22 mouse cellular contexts compared by ENCODE assay signal in the genomic region with DNA sequence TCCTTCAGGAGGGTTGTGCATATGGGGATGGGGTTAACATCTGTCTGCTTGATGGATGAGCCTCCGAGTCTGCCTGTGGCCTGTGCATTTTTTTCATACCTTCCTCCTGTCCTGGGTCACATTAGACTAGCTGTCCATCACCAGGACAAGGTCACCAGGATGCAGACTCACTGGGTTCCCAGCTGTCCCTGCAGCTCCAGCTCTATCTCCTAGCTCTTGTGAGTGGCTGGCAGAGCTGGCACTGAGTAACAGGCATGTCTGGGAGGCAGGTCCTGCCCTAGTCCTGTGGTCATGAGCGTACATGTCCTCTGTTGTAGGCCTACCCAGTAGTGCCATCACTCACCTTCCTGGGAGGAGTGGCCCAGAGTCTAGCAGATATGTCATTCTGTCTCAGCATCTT.
"Had no signal": no experiment of that assay in that cellular context is flagged by ENCODE, and none has a peak within 500 bp of the region (broad histone marks: within the 10 kb centered on the region; RNA-seq: fewer than 3 reads in every experiment).

No protein-coding gene starts in this region.

- H3K9me3 ChIP-seq: limb, embryonic 10.5 days; limb, embryonic 13.5 days; liver, embryonic 12.5 days; liver, embryonic 15.5 days; lung, embryonic 15.5 days; megakaryocyte, embryonic 14.5 days had no signal

- H3K9ac ChIP-seq: limb, embryonic 13.5 days; liver, embryonic 12.5 days; liver, embryonic 15.5 days; lung, embryonic 15.5 days had no signal

- H3K4me3 ChIP-seq: layer of hippocampus, adult 2 months; limb, embryonic 10.5 days; limb, embryonic 13.5 days; liver, embryonic 12.5 days; liver, embryonic 15.5 days; lung, embryonic 15.5 days; megakaryocyte, embryonic 14.5 days had no signal

- H3K27me3 ChIP-seq: limb, embryonic 13.5 days; liver, embryonic 12.5 days; liver, embryonic 15.5 days; lung, embryonic 15.5 days; megakaryocyte, embryonic 14.5 days had no signal

- H3K27ac ChIP-seq: kidney, postnatal 0 days; layer of hippocampus, adult 2 months; limb, embryonic 10.5 days; limb, embryonic 13.5 days; liver, embryonic 12.5 days; liver, embryonic 15.5 days; lung, embryonic 15.5 days had no signal

- ATAC-seq: liver, embryonic 12.5 days had no signal

- DNase-seq: kidney, postnatal 25 days; layer of hippocampus, adult 9-11 months; liver; lung, adult 18-20 months; lung, postnatal 10 days; lung, postnatal 36 days; midbrain, embryonic 14.5 days; right cerebral cortex, adult 18-20 months; right cerebral cortex, postnatal 25 days; spleen, adult 18-20 months; thymus, adult 2 months; thymus, postnatal 14 days; thymus, postnatal 4 days had no signal

- H3K4me2 ChIP-seq: limb, embryonic 13.5 days; liver, embryonic 12.5 days; liver, embryonic 15.5 days; lung, embryonic 15.5 days; midbrain, embryonic 11.5 days had no signal

- H3K4me1 ChIP-seq: limb, embryonic 10.5 days; limb, embryonic 13.5 days; liver, embryonic 12.5 days; liver, embryonic 15.5 days; lung, embryonic 15.5 days had no signal
